17 mouse cellular contexts compared by ENCODE assay signal in genomic region chr19:10067701-10068100, GRCm38 (mm10). TPM values are rescaled to one million over a fixed set of nuclear protein-coding genes. Genes with fewer than 3 reads are reported as not detected.
DNase-seq lines count a peak whose midpoint lies in the region; ATAC-seq and TF ChIP-seq lines count a peak whose summit lies in the region.
"Had no signal": no experiment of that assay in that cellular context is flagged by ENCODE, and none has a peak within 500 bp of the region (broad histone marks: within the 10 kb centered on the region; RNA-seq: fewer than 3 reads in every experiment).

No protein-coding gene starts in this region.

- no peak for ATAC-seq in forebrain, embryonic 13.5 days
- no peak for ATAC-seq in forebrain, embryonic 12.5 days (ENCODE audit: low FRiP score)
- ATAC-seq in forebrain, postnatal 0 days: 0 out of 2 replicates have a peak, but pooled peaks have one; percentile 9
- ATAC-seq: inflammation-experienced regulatory T-cells, adult 6 months had no signal

- no peak overlapping the region for H3K4me3 ChIP-seq in forebrain, embryonic 13.5 days
- H3K4me3 ChIP-seq in forebrain, embryonic 12.5 days (replicated peaks): no peak overlapping the region
- no peak overlapping the region for H3K4me3 ChIP-seq in forebrain, postnatal 0 days (ENCODE audit: low read depth, low read length)
- H3K4me3 ChIP-seq: embryonic facial prominence, embryonic 13.5 days; gastrocnemius, adult 2 months; limb, embryonic 12.5 days; liver, embryonic 13.5 days; stomach, embryonic 15.5 days had no signal

- intact Hi-C loops in left cerebral cortex, postnatal 10 days (cut with DNase I): no loop called here

- H3K27me3 ChIP-seq in forebrain, embryonic 13.5 days: no peaks in the 10 kb centered on the region
- H3K27me3 ChIP-seq in forebrain, embryonic 12.5 days: no peaks in the 10 kb centered on the region
- H3K27me3 ChIP-seq in forebrain, postnatal 0 days (ENCODE audit: insufficient read depth, low read length): no peaks in the 10 kb centered on the region
- H3K27me3 ChIP-seq: embryonic facial prominence, embryonic 13.5 days; limb, embryonic 12.5 days; liver, embryonic 13.5 days; stomach, embryonic 15.5 days had no signal

- peaks cover 99% of the 10 kb centered on the region for H3K36me3 ChIP-seq in forebrain, embryonic 13.5 days (ENCODE audit: poor library complexity, severe bottlenecking)
- H3K36me3 ChIP-seq in forebrain, embryonic 12.5 days (replicated peaks): peaks cover 100% of the 10 kb centered on the region
- H3K36me3 ChIP-seq in forebrain, postnatal 0 days (ENCODE audit: insufficient read depth): peaks cover 90% of the 10 kb centered on the region

- H3K9ac ChIP-seq in forebrain, embryonic 13.5 days: no peak overlapping the region
- no peak overlapping the region for H3K9ac ChIP-seq in forebrain, embryonic 12.5 days
- H3K9ac ChIP-seq in forebrain, postnatal 0 days: no peak overlapping the region
- H3K9ac ChIP-seq: embryonic facial prominence, embryonic 13.5 days; limb, embryonic 12.5 days; liver, embryonic 13.5 days; stomach, embryonic 15.5 days had no signal

- H3K4me2 ChIP-seq in forebrain, embryonic 13.5 days: no peak overlapping the region
- H3K4me2 ChIP-seq in forebrain, embryonic 12.5 days: no peak overlapping the region
- H3K4me2 ChIP-seq in forebrain, postnatal 0 days (ENCODE audit: low read depth): no peak overlapping the region
- H3K4me2 ChIP-seq: embryonic facial prominence, embryonic 13.5 days; limb, embryonic 12.5 days; liver, embryonic 13.5 days; stomach, embryonic 15.5 days had no signal

- no peaks in the 10 kb centered on the region for H3K9me3 ChIP-seq in forebrain, embryonic 13.5 days (replicated peaks)
- no peaks in the 10 kb centered on the region for H3K9me3 ChIP-seq in forebrain, embryonic 12.5 days
- H3K9me3 ChIP-seq in forebrain, postnatal 0 days (ENCODE audit: low read length): no peaks in the 10 kb centered on the region
- H3K9me3 ChIP-seq: embryonic facial prominence, embryonic 13.5 days; limb, embryonic 12.5 days; liver, embryonic 13.5 days; stomach, embryonic 15.5 days had no signal

- H3K4me1 ChIP-seq in forebrain, embryonic 13.5 days: peaks cover 37% of the 10 kb centered on the region
- peaks cover 9% of the 10 kb centered on the region; the same call in 1 of the 2 replicates for H3K4me1 ChIP-seq in forebrain, embryonic 12.5 days
- H3K4me1 ChIP-seq in forebrain, postnatal 0 days (ENCODE audit: insufficient read depth): no peaks in the 10 kb centered on the region
- H3K4me1 ChIP-seq: embryonic facial prominence, embryonic 13.5 days; limb, embryonic 12.5 days; stomach, embryonic 15.5 days had no signal

- 0 out of 2 replicates have a peak overlapping the region, but pooled peaks have one; percentile 44 for H3K27ac ChIP-seq in forebrain, embryonic 13.5 days
- no peak overlapping the region for H3K27ac ChIP-seq in forebrain, embryonic 12.5 days
- no peak overlapping the region for H3K27ac ChIP-seq in forebrain, postnatal 0 days (ENCODE audit: low read depth, low read length)
- H3K27ac ChIP-seq: embryonic facial prominence, embryonic 13.5 days; gastrocnemius, adult 2 months; limb, embryonic 12.5 days; liver, embryonic 13.5 days; stomach, embryonic 15.5 days had no signal

- 58% methylated on average over 7 of the region's 7 CpGs for WGBS in forebrain, embryonic 13.5 days
- 76% methylated on average over 7 of the region's 7 CpGs for WGBS in forebrain, embryonic 12.5 days
- WGBS in forebrain, postnatal 0 days: 37% methylated on average over 7 of the region's 7 CpGs

- no peak for TF ChIP-seq CTCF in forebrain, postnatal 0 days (IDR thresholded peaks at IDR 0.05; ENCODE audit: low read depth)

- peak; percentile 50 to 56 for DNase-seq in left cerebral cortex, postnatal 10 days (ENCODE audit: extremely low spot score in 1 of 2, low spot score in 2 of 2)
- no peak for DNase-seq in left cerebral cortex, adult 18-20 months (ENCODE audit: low spot score in 2 of 2)
- DNase-seq in right cerebral cortex, adult 18-20 months: peak; percentile 20
- no peak for DNase-seq in right cerebral cortex, postnatal 14 days
- peak; percentile 59 for DNase-seq in forebrain, postnatal 0 days
- DNase-seq: cerebellum, adult 11-12 months; gastrocnemius, adult 2 months; heart, postnatal 4 days; kidney, postnatal 4 days; liver, embryonic 13.5 days; lung, postnatal 36 days had no signal

RNA-seq across cellular contexts. Expression of gene Fads3, which starts 26.3 kb away (rescaled TPM):
- 5.8 TPM in 2 replicates for polyA plus RNA-seq in forebrain, embryonic 13.5 days (2015; fragmentation: Nextera tagmentation; extraction: Ambion mirVana)
- polyA plus RNA-seq in forebrain, embryonic 12.5 days (2016; fragmentation: Nextera tagmentation; extraction: Ambion mirVana): 5.6 and 7.4 TPM in 2 replicates
- 10 to 100 TPM; 49.0 to 49.5 TPM for total RNA-seq in left cerebral cortex, postnatal 10 days (2021)
- 10 to 100 TPM; 32.2 to 32.6 TPM for total RNA-seq in left cerebral cortex, adult 18-20 months (2021)
- 45.5 and 45.6 TPM in 2 replicates for total RNA-seq in forebrain, postnatal 0 days (2014; rRNA removed)
- polyA plus RNA-seq in forebrain, postnatal 0 days (2015; fragmentation: Nextera tagmentation; extraction: Ambion mirVana): 25.0 and 29.4 TPM in 2 replicates
- polyA plus RNA-seq: inflammation-experienced regulatory T-cells, adult 6 months had no signal

RNA-seq across cellular contexts. Expression of gene Fads2, which starts 33.8 kb away (rescaled TPM):
- 134 and 154 TPM in 2 replicates for polyA plus RNA-seq in forebrain, embryonic 13.5 days (2015; fragmentation: Nextera tagmentation; extraction: Ambion mirVana)
- polyA plus RNA-seq in forebrain, embryonic 12.5 days (2016; fragmentation: Nextera tagmentation; extraction: Ambion mirVana): 184 and 187 TPM in 2 replicates
- 100 to 1,000 TPM; 217 to 220 TPM for total RNA-seq in left cerebral cortex, postnatal 10 days (2021)
- 100 to 1,000 TPM; 112 to 119 TPM for total RNA-seq in left cerebral cortex, adult 18-20 months (2021)
- total RNA-seq in forebrain, postnatal 0 days (2014; rRNA removed): 218 and 248 TPM in 2 replicates
- polyA plus RNA-seq in forebrain, postnatal 0 days (2015; fragmentation: Nextera tagmentation; extraction: Ambion mirVana): 183 and 249 TPM in 2 replicates

Comparison
In these comparisons a context has a peak if more than half of its experiments do, and no peak if none do; other contexts are left out.
1. DNase-seq: peak in left cerebral cortex, postnatal 10 days (2 of 2), right cerebral cortex, adult 18-20 months (single experiment) and forebrain, postnatal 0 days (single experiment); none in left cerebral cortex, adult 18-20 months (0 of 2) and right cerebral cortex, postnatal 14 days (single experiment).